Mouse (Mus musculus): ENCODE measurements around the gene Ccdc173.

- TF ChIP-seq CTCF (IDR thresholded peaks at IDR 0.05) (no peak), POLR2A (IDR thresholded peaks at IDR 0.05; ENCODE audit: insufficient read depth, low read depth, low read length) (no peak)
These were observed 75.2 kb downstream of the Ccdc173 start for GRCm38 (mm10) chr2:69714126-69714525.
